Mouse (Mus musculus) limb, embryonic 10.5 days (tissue): ENCODE data around the gene Rps8. TPM values are rescaled to one million over a fixed set of nuclear protein-coding genes. Genes with fewer than 3 reads are reported as not detected.
A peak's percentile ranks its signal among the peaks of the same experiment; 100 is the strongest.

Experiments
- DNase-seq: peaks from one replicate; pipeline ENCODE4 v3.0.0-alpha.2; 2017; ENCODE audit warnings: low spot score
- H3K27ac ChIP-seq: fragments of 300-500 bp; sonication (generic); 2 replicates; pipeline ENCODE4 v1.5.1; 2016; ENCODE audit warnings: mild to moderate bottlenecking
- H3K27me3 ChIP-seq: fragments of 300-500 bp; sonication (generic); 2 replicates; pipeline ENCODE4 v1.6.1; 2016; ENCODE audit warnings: low read depth, mild to moderate bottlenecking; ENCODE audit not compliant: poor library complexity, severe bottlenecking
- H3K36me3 ChIP-seq: fragments of 300-500 bp; sonication (generic); 2 replicates; pipeline ENCODE4 v1.6.1; 2016; ENCODE audit warnings: mild to moderate bottlenecking, moderate library complexity
- H3K4me1 ChIP-seq: fragments of 300-500 bp; sonication (generic); 2 replicates; pipeline ENCODE4 v1.6.1; 2016
- H3K4me3 ChIP-seq: fragments of 300-500 bp; sonication (generic); 2 replicates; pipeline ENCODE4 v1.5.1; 2016; ENCODE audit warnings: mild to moderate bottlenecking, moderate library complexity
- H3K9me3 ChIP-seq: fragments of 300-500 bp; sonication (generic); replicated peaks from 2 replicates; pipeline ENCODE4 v1.6.1; 2016; ENCODE audit warnings: mild to moderate bottlenecking
- WGBS: fragments of 180-500 bp; shearing (Covaris S2); methylation state at CpG from one replicate; pipeline ENCODE4 v1.1.7; 2016; 5-methylcytosine and 5-hydroxymethylcytosine counted together
- polyA plus RNA-seq: library from polyadenylated mRNA; unstranded; fragments of >200 nt; fragmentation: Nextera tagmentation; extraction: Ambion mirVana; gene quantifications from 2 replicates; pipeline ENCODE4 v1.2.1, GENCODE M21; 2016

The Rps8 gene
- polyA plus RNA-seq, 1 experiment from 2014 or later = 842 TPM

GRCm38 (mm10) chr4:117159666-117160065 is 3.6 kb upstream of the Rps8 start:
- peaks cover 69% of the 10 kb centered on the region for H3K36me3 ChIP-seq
- no peak for DNase-seq
- H3K27me3 ChIP-seq = no peaks in the 10 kb centered on the region
- H3K4me1 ChIP-seq = peaks cover 2% of the 10 kb centered on the region; the same call in 1 of the 2 replicates
- no peaks in the 10 kb centered on the region for H3K9me3 ChIP-seq
- no peak overlapping the region for H3K27ac ChIP-seq
- H3K4me3 ChIP-seq = no peak overlapping the region
- 83% methylated on average over 10 of the region's 10 CpGs for WGBS

GRCm38 (mm10) chr4:117156372-117156771 is 329 bp upstream of the Rps8 start:
- no peaks in the 10 kb centered on the region for H3K9me3 ChIP-seq
- peak overlapping the region; percentile 99 for H3K27ac ChIP-seq
- 34% methylated on average over 6 of the region's 6 CpGs for WGBS
- peaks cover 68% of the 10 kb centered on the region for H3K36me3 ChIP-seq
- peaks cover 22% of the 10 kb centered on the region for H3K4me1 ChIP-seq
- peak overlapping the region; percentile 94 for H3K4me3 ChIP-seq
- H3K27me3 ChIP-seq = no peaks in the 10 kb centered on the region
- no peak for DNase-seq

GRCm38 (mm10) chr4:117155020-117155791 is 837 bp downstream of the Rps8 start:
- whole genome bisulfite sequencing = 2% methylated on average over 44 of the region's 44 CpGs
- H3K9me3 ChIP-seq = no peaks in the 10 kb centered on the region
- H3K4me3 ChIP-seq = peak overlapping the region; percentile 94
- no peaks in the 10 kb centered on the region for H3K27me3 ChIP-seq
- DNase-seq = no peak
- H3K27ac ChIP-seq = peak overlapping the region; percentile 99
- peaks cover 68% of the 10 kb centered on the region for H3K36me3 ChIP-seq
- H3K4me1 ChIP-seq = peaks cover 22% of the 10 kb centered on the region

GRCm38 (mm10) chr4:117152714-117153113 is 3.3 kb downstream of the Rps8 start:
- no peak overlapping the region for H3K27ac ChIP-seq
- WGBS = 91% methylated on average over 5 of the region's 5 CpGs
- no peak for DNase-seq
- peaks cover 72% of the 10 kb centered on the region for H3K36me3 ChIP-seq
- peaks cover 22% of the 10 kb centered on the region for H3K4me1 ChIP-seq
- no peaks in the 10 kb centered on the region for H3K9me3 ChIP-seq
- H3K4me3 ChIP-seq = no peak overlapping the region
- H3K27me3 ChIP-seq = no peaks in the 10 kb centered on the region

- no peaks in the 10 kb centered on the region for H3K27me3 ChIP-seq
- DNase-seq = no peak
- no peaks in the 10 kb centered on the region for H3K9me3 ChIP-seq
- WGBS = 83% methylated on average over 1 of the region's 1 CpGs
- peaks cover 72% of the 10 kb centered on the region for H3K36me3 ChIP-seq
- no peak overlapping the region for H3K4me3 ChIP-seq
- H3K27ac ChIP-seq = no peak overlapping the region
- H3K4me1 ChIP-seq = peaks cover 22% of the 10 kb centered on the region
These were observed 4.6 kb downstream of the Rps8 start for GRCm38 (mm10) chr4:117151416-117151815.

GRCm38 (mm10) chr4:117150212-117150733 is 5.8 kb downstream of the Rps8 start:
- H3K27ac ChIP-seq = no peak overlapping the region
- peaks cover 22% of the 10 kb centered on the region for H3K4me1 ChIP-seq
- H3K4me3 ChIP-seq = no peak overlapping the region
- WGBS = 91% methylated on average over 6 of the region's 6 CpGs
- H3K9me3 ChIP-seq = no peaks in the 10 kb centered on the region
- no peaks in the 10 kb centered on the region for H3K27me3 ChIP-seq
- DNase-seq = no peak
- peaks cover 72% of the 10 kb centered on the region for H3K36me3 ChIP-seq

GRCm38 (mm10) chr4:117149291-117150211 is 6.5 kb downstream of the Rps8 start:
- no peak for DNase-seq
- H3K4me3 ChIP-seq = no peak overlapping the region
- 69% methylated on average over 6 of the region's 6 CpGs for WGBS
- no peaks in the 10 kb centered on the region for H3K9me3 ChIP-seq
- H3K27me3 ChIP-seq = no peaks in the 10 kb centered on the region
- H3K27ac ChIP-seq = no peak overlapping the region
- peaks cover 20% of the 10 kb centered on the region for H3K4me1 ChIP-seq
- H3K36me3 ChIP-seq = peaks cover 65% of the 10 kb centered on the region

- H3K9me3 ChIP-seq = no peaks in the 10 kb centered on the region
- H3K4me3 ChIP-seq = no peak overlapping the region
- H3K36me3 ChIP-seq = peaks cover 58% of the 10 kb centered on the region
- peaks cover 12% of the 10 kb centered on the region for H3K4me1 ChIP-seq
- no peak for DNase-seq
- 68% methylated on average over 24 of the region's 24 CpGs for WGBS
- H3K27me3 ChIP-seq = no peaks in the 10 kb centered on the region
- no peak overlapping the region for H3K27ac ChIP-seq
These were observed 7.2 kb downstream of the Rps8 start for GRCm38 (mm10) chr4:117148815-117149214.

GRCm38 (mm10) chr4:117148047-117148713 is 7.9 kb downstream of the Rps8 start:
- Histone ChIP-seq H3K9me3 (no peaks in the 10 kb centered on the region), H3K27me3 (no peaks in the 10 kb centered on the region), H3K4me3 (no peak overlapping the region), H3K27ac (no peak overlapping the region), H3K4me1 (peaks cover 6% of the 10 kb centered on the region; the same call in 1 of the 2 replicates), H3K36me3 (peaks cover 51% of the 10 kb centered on the region)
- DNase-seq = no peak
- 85% methylated on average over 18 of the region's 18 CpGs for WGBS

- Histone ChIP-seq H3K36me3 (peaks cover 33% of the 10 kb centered on the region), H3K27ac (no peak overlapping the region), H3K27me3 (no peaks in the 10 kb centered on the region), H3K9me3 (no peaks in the 10 kb centered on the region), H3K4me3 (no peak overlapping the region), H3K4me1 (peaks cover 3% of the 10 kb centered on the region; the same call in 1 of the 2 replicates)
- DNase-seq = peak; percentile 92
- 32% methylated on average over 15 of the region's 15 CpGs for WGBS
These were observed 9.9 kb downstream of the Rps8 start for GRCm38 (mm10) chr4:117146176-117146575.

- Histone ChIP-seq H3K27me3 (no peaks in the 10 kb centered on the region), H3K36me3 (peaks cover 23% of the 10 kb centered on the region), H3K9me3 (no peaks in the 10 kb centered on the region), H3K27ac (no peak overlapping the region), H3K4me1 (peaks cover 6% of the 10 kb centered on the region; the same call in 1 of the 2 replicates), H3K4me3 (no peak overlapping the region)
- no peak for DNase-seq
- WGBS = 92% methylated on average over 13 of the region's 13 CpGs
These were observed 10.8 kb downstream of the Rps8 start for GRCm38 (mm10) chr4:117145248-117145647.

GRCm38 (mm10) chr4:117143023-117143422 is 13.0 kb downstream of the Rps8 start:
- Histone ChIP-seq H3K4me1 (peaks cover 11% of the 10 kb centered on the region; the same call in 1 of the 2 replicates), H3K9me3 (no peaks in the 10 kb centered on the region), H3K36me3 (peaks cover 2% of the 10 kb centered on the region), H3K27ac (no peak overlapping the region), H3K4me3 (no peak overlapping the region), H3K27me3 (no peaks in the 10 kb centered on the region)
- WGBS = 61% methylated on average over 7 of the region's 7 CpGs
- DNase-seq = no peak
